Mouse (Mus musculus) thymus, adult 2 months (tissue): ENCODE measurements around the gene Ifi27. TPM values are rescaled to one million over a fixed set of nuclear protein-coding genes. Genes with fewer than 3 reads are reported as not detected.
"Not testable (repeated sequence)": the region's sequence is repeated elsewhere in the genome, so short reads cannot be mapped to it uniquely, and the experiment has no call there.

ENCODE experiments used
- DNase-seq: peaks from one replicate; pipeline ENCODE4 v3.0.0; 2021
- H3K27ac ChIP-seq: fragments of 200-500 bp; 2 replicates; pipeline ENCODE4 v1.5.1; 2012; ENCODE audit warnings: low read length, control low read depth; ENCODE audit not compliant: control insufficient read depth, insufficient read depth
- H3K27me3 ChIP-seq: fragments of 200-500 bp; 2 replicates; pipeline ENCODE4 v1.6.1; 2012; ENCODE audit warnings: mild to moderate bottlenecking, low read length, moderate library complexity, mixed read lengths; ENCODE audit not compliant: control insufficient read depth, insufficient read depth
- H3K36me3 ChIP-seq: fragments of 200-500 bp; 2 replicates; pipeline ENCODE4 v1.6.1; 2012; ENCODE audit warnings: mild to moderate bottlenecking, low read length, moderate library complexity; ENCODE audit not compliant: control insufficient read depth, insufficient read depth
- H3K4me1 ChIP-seq: fragments of 200-500 bp; replicated peaks from 2 replicates; pipeline ENCODE4 v1.6.1; 2012; ENCODE audit warnings: low read length; ENCODE audit not compliant: control insufficient read depth, insufficient read depth
- H3K4me3 ChIP-seq: fragments of 200-500 bp; 2 replicates; pipeline ENCODE4 v1.5.1; 2012; ENCODE audit warnings: mild to moderate bottlenecking, low read length, control low read depth, moderate library complexity; ENCODE audit not compliant: control insufficient read depth, insufficient read depth
- CTCF ChIP-seq: fragments of 200-500 bp; IDR thresholded peaks from 2 replicates; pipeline ENCODE4 v1.5.1; 2012; ENCODE audit warnings: mild to moderate bottlenecking, control low read depth, low read length, moderate library complexity, borderline replicate concordance; ENCODE audit not compliant: control insufficient read depth, poor library complexity, insufficient read depth; ENCODE audit errors: extremely low read depth
- POLR2A ChIP-seq: fragments of 200-500 bp; IDR thresholded peaks from 2 replicates; pipeline ENCODE4 v1.6.1; 2012; ENCODE audit warnings: mild to moderate bottlenecking, low read length, control low read depth, moderate library complexity; ENCODE audit not compliant: control insufficient read depth, poor library complexity, insufficient read depth; ENCODE audit errors: extremely low read depth
- WGBS: fragments of 180-500 bp; shearing (Covaris S2); methylation state at CpG from one replicate; pipeline ENCODE4 v1.1.7; 2018; 5-methylcytosine and 5-hydroxymethylcytosine counted together
- polyA plus RNA-seq: library from polyadenylated mRNA; depleted of rRNA; stranded (reverse); fragments of >200 nt; gene quantifications from 2 replicates; pipeline ENCODE4 v1.2.3, GENCODE M21; 2012

The Ifi27 gene
- polyA plus RNA-seq, 1 experiment, result 540 TPM

GRCm38 (mm10) chr12:103425729-103426470 is 8.1 kb upstream of the Ifi27 start, which contains the start of gene Ddx24:
Gene Ddx24 (minus strand): TSS chr12:103425830.
- peak within 1 kb of the TSS; percentile 83 for H3K4me3 ChIP-seq
- WGBS, result under 1% methylated on average over 33 of the region's 33 CpGs
- peak; percentile 98 for DNase-seq
- peaks cover 9% of the 10 kb centered on the region for H3K36me3 ChIP-seq
- H3K27me3 ChIP-seq, result no peaks in the 10 kb centered on the region
- no peak within 1 kb of the TSS for H3K27ac ChIP-seq
- TF ChIP-seq POLR2A, result peak; percentile 73; the same call in 1 of the 2 replicates
- TF ChIP-seq CTCF, result peak; percentile 83; the same call in 1 of the 2 replicates
- peaks cover 14% of the 10 kb centered on the region for H3K4me1 ChIP-seq

DNA sequence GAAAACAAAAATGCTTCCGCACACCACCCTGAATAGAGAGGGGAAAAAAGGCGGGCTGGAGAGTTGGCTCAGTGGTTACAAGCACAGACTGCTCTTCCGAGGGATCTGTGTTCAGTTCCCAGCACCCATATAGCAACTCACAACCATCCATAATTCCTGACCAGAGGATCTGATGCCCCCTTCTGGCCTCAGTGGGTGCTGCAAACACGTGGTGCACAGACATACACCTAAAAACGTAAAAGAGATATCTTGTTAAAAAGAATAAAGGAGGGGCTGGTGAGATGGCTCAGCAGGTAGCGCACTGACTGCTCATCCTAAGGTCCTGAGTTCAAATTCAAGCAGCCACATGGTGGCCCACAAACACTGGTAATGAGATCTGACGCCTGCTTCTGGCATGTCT is 7.3 kb upstream of the Ifi27 start:
- DNase-seq, result peak; percentile 21
- WGBS, result 94% methylated on average over 7 of the region's 7 CpGs
- H3K27me3 ChIP-seq, result no peaks in the 10 kb centered on the region
- no peak for TF ChIP-seq POLR2A
- H3K27ac ChIP-seq, result no peak overlapping the region
- peaks cover 13% of the 10 kb centered on the region for H3K4me1 ChIP-seq
- H3K4me3 ChIP-seq, result no peak overlapping the region
- H3K36me3 ChIP-seq, result peaks cover 9% of the 10 kb centered on the region

GRCm38 (mm10) chr12:103433430-103433829 is 581 bp upstream of the Ifi27 start:
- peaks cover 13% of the 10 kb centered on the region for H3K4me1 ChIP-seq
- 87% methylated on average over 2 of the region's 2 CpGs for WGBS
- no peaks in the 10 kb centered on the region for H3K27me3 ChIP-seq
- TF ChIP-seq CTCF (no peak), POLR2A (no peak)
- no peaks in the 10 kb centered on the region for H3K36me3 ChIP-seq
- no peak for DNase-seq
- no peak overlapping the region for H3K4me3 ChIP-seq
- H3K27ac ChIP-seq, result no peak overlapping the region

DNA sequence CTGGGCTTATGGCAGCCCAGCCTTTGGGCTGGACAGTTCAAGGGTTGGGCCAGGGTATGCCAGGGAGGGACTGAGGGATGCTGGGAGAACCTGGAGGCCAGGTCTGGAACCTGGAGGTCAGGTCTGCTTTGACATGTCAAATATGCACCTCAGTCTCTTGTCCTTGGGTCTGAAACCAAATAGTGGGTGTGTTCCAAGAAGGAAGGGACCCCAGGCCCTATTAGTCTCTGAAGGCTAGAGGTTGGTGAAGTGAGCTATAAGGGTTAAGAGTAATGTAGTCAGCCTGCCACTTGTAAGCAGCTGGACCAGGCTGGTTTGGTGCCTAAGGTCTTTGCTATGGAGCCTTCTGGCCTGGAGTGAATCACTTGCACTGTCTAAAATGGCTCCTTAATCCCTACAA is 850 bp downstream of the Ifi27 start:
- no peak for TF ChIP-seq POLR2A
- TF ChIP-seq CTCF, result no peak
- peak overlapping the region; percentile 85 for H3K27ac ChIP-seq
- DNase-seq, result no peak
- H3K4me3 ChIP-seq, result peak overlapping the region; percentile 23; the same call in 1 of the 2 replicates
- H3K27me3 ChIP-seq, result no peaks in the 10 kb centered on the region
- 0 out of 2 replicates have a peak, but pooled peaks cover 6% of the 10 kb centered on the region for H3K36me3 ChIP-seq
- peaks cover 13% of the 10 kb centered on the region for H3K4me1 ChIP-seq

- Histone ChIP-seq H3K4me1 (peaks cover 13% of the 10 kb centered on the region), H3K36me3 (peaks cover 9% of the 10 kb centered on the region; the same call in 1 of the 2 replicates), H3K27ac (no peak overlapping the region), H3K4me3 (no peak overlapping the region), H3K27me3 (no peaks in the 10 kb centered on the region)
- DNase-seq, result no peak
- 95% methylated on average over 1 of the region's 1 CpGs for WGBS
- TF ChIP-seq CTCF, result no peak
- TF ChIP-seq POLR2A, result no peak
These were observed 3.6 kb downstream of the Ifi27 start for GRCm38 (mm10) chr12:103437601-103438000.

- DNase-seq, result peak; percentile 44
- Histone ChIP-seq H3K4me1 (no peaks in the 10 kb centered on the region; the same call in 1 of the 2 replicates), H3K27me3 (no peaks in the 10 kb centered on the region), H3K4me3 (peak within 1 kb of the TSS; percentile 20), H3K27ac (peak within 1 kb of the TSS; percentile 69; the same call in 1 of the 2 replicates), H3K36me3 (peaks cover 9% of the 10 kb centered on the region; the same call in 1 of the 2 replicates)
- WGBS, result 30% methylated on average over 3 of the region's 3 CpGs
- 0 out of 2 replicates have a peak, but pooled peaks have one; percentile 17 for TF ChIP-seq POLR2A
- TF ChIP-seq CTCF, result no peak
These were observed 9.5 kb downstream of the Ifi27 start, which contains the start of gene Ifi27l2a for GRCm38 (mm10) chr12:103443524-103443923. Gene Ifi27l2a (minus strand): TSS chr12:103443680.

DNA sequence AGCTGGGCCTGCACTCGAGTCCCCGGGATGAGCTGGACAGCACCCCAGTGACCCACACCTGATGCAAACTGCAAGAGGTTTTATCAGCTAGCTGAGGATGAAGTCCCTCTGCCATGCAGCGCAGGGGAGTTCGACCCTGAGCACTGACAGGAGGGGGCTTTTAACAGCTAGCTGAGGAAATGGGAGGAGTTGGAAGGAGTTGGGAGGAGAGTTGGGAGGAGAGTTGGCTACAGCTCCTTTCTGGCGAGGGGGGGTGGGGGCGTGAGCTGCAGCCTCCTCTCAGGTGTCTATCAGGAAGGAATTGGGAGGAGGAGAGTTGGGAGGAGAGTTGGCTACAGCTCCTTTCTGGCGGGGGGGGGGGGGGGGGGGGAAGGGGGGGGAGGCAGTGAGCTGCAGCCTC is 10.2 kb downstream of the Ifi27 start:
- H3K4me1 ChIP-seq, H3K27me3 ChIP-seq, DNase-seq, H3K4me3 ChIP-seq, H3K36me3 ChIP-seq: not testable (repeated sequence)
- WGBS, result 71% methylated on average over 6 of the region's 7 CpGs
- H3K27ac ChIP-seq, result peak overlapping the region; percentile 69; the same call in 1 of the 2 replicates
